Mouse (Mus musculus): ENCODE results near the gene Apol10b. TPM values are rescaled to one million over a fixed set of nuclear protein-coding genes. Genes with fewer than 3 reads are reported as not detected.

The Apol10b gene
- total RNA-seq, 1 experiment from 2014 or later = not detected

Other genes with a start within 250 kb of the Apol10b start
- not detected in 2 replicates for gene Apol7a, start 197.0 kb downstream of the Apol10b start, total RNA-seq (2017)
- gene Apol9a, start 185.0 kb downstream of the Apol10b start, total RNA-seq (2017) = not detected in 2 replicates
- gene Apol7b, start 148.6 kb downstream of the Apol10b start, total RNA-seq (2017) = not detected in 2 replicates
- gene Apol10a, start 119.1 kb downstream of the Apol10b start, total RNA-seq (2017) = not detected in 2 replicates
- gene Apol11a, start 87.9 kb downstream of the Apol10b start, total RNA-seq (2017) = not detected in 2 replicates
- gene Apol7c, start 62.8 kb downstream of the Apol10b start, total RNA-seq (2017) = not detected in 2 replicates
- not detected in 2 replicates for gene 1700025B11Rik, start 34.2 kb downstream of the Apol10b start, total RNA-seq (2017)
- gene Gm36245, start 3.1 kb upstream of the Apol10b start, total RNA-seq (2017) = not detected in 2 replicates
- 0.65 TPM in 1 of 2 replicates, not detected in the other for gene Apol11b, start 47.2 kb upstream of the Apol10b start, total RNA-seq (2017)
- 11.5 and 12.3 TPM in 2 replicates for gene Apol7e, start 102.7 kb upstream of the Apol10b start, total RNA-seq (2017)
- gene Apol9b, start 132.9 kb upstream of the Apol10b start, total RNA-seq (2017) = 1.2 and 1.5 TPM in 2 replicates
- gene Apol8, start 160.9 kb upstream of the Apol10b start, total RNA-seq (2017) = 0.75 and 1.7 TPM in 2 replicates
- gene Myh9, start 246.1 kb upstream of the Apol10b start, total RNA-seq (2017) = 302 and 384 TPM in 2 replicates